Mouse (Mus musculus) mouse trophoblast stem cell (cell line): ENCODE results near the gene Pdp2.
"Not testable (repeated sequence)": the region's sequence is repeated elsewhere in the genome, so short reads cannot be mapped to it uniquely, and the experiment has no call there.

Experiments used
- in situ Hi-C, 2 experiments: fragments of 300-500 bp; cut with MseI, MboI; formaldehyde crosslinking; loops; 2 replicates in 1 of 2; 3 replicates in 1 of 2; pipeline ENCODE4 v1.15.1; 2025

Pdp2 gene

DNA sequence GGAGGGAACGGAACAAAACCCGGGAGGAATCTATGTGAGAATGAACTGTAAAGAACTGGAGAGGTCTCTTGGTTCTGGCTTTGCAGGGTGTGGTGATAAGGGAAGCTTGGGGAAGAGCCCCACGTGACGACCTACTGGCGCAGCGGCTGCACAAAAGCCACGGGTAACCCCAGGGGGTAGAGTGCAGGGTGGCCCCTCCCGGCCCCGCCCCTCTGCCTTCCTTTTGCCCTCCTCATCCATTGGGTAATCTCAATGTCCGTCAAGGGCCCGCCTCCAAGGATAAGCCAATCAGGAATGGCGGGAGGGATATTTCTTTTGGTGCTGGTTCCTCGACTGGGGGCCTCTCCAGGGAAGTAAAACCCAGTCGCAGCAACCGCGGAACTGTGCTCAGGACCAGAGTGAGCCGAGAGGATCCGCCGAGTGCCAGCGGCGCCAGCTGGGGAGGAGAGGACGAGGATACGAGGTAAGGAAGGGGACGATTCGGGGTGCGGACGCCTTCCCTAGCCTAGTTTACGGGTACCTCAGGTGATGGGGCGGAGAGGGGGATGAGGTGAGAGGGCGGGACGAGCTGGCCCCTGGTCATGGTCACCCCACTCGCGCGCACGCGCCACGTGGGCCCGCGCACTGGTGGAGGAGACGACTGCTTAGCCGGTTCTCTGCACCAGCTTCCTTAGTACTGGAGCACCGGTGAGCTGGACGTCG is at the start of gene Pdp2:
Pdp2 (plus strand) TSS at position 319 of the 702 bp plus-strand sequence.
- in situ Hi-C loops: no loop called here

DNA sequence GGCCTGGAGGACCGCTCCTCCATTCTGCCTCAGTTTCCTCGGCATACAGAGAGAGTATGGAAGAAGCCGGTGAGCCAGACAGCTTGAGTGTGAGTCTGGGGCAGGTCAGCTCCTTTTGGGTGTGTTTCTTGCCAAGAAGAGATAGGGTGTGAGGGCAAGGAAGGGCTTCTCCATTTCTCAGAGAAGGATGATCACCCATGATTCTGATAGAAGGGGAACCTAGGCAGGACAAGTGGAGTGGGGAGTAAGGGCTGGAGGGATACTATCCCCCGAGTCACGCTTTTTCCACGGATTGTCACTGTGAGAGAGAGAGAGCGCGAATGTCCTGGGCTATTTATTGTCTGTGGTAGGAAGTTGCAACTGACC is 49.8 kb upstream of the Pdp2 start:
- in situ Hi-C loops: no loop called here

DNA sequence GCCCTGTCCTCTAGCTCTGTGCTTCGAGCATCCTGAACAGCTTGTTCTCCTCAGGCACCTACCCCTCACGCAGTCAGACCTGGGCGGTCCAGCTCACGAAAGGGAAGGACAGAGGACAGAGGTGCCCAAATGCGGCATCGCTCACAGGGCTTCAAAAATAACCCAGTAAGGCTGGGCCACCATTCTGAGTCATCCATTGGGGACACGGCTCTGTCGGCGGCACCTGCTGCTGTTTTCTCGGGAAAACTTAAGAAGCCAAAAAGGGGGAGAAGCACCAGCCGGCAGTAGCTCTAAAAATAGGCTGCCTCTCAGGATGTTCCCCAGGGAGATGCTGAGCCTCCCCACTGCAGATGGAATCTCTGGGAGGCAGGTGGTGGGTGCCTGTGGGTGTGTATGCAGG is 49.1 kb upstream of the Pdp2 start:
- in situ Hi-C loops: no loop called here

DNA sequence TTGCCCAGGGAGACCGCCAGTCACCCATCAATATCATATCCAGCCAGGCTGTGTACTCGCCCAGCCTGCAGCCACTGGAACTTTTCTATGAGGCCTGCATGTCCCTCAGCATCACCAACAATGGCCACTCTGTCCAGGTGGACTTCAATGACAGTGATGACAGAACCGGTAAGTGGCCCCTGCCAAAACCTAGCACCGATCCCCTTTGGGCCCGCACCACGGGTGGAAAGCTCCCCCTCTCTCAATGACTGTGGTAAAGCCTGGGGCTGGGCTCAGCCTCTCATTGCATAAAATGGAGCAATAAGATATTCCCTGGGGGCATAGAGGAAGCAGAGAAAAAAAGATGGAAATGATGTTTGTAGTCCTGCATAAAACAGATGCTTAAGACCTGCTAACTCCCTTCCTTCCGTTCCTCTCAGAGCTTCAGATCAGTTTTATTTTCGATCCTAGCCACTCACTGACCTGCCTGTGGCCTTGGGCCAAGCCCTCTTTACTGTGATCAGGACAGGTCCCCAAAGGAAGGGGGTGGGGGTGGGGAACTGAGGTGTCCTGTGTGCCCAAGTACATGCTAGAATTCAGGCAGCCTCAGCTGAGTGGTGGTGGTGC is 47.7 kb upstream of the Pdp2 start:
- in situ Hi-C loops: no loop called here

DNA sequence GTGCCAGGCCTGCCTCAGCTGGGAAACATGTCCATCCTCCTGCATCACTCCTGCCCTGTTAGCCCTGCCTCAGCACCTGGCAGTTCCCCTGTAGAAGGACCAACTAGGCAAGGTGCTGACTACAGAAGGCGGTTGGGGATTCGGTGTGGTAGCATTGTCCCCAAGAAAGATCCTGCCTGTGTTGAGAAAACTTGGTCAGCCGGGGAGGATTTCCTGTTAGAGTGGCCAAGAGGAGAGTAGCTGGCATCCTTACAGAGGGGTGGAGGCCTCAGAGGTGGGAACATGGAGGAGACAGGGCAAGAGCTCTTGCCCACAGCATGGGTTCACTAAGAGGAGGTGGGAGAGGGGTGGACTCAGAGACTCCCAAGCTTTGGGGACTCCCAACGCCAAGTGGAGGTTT is 36.1 kb upstream of the Pdp2 start:
- in situ Hi-C loops: no loop called here

DNA sequence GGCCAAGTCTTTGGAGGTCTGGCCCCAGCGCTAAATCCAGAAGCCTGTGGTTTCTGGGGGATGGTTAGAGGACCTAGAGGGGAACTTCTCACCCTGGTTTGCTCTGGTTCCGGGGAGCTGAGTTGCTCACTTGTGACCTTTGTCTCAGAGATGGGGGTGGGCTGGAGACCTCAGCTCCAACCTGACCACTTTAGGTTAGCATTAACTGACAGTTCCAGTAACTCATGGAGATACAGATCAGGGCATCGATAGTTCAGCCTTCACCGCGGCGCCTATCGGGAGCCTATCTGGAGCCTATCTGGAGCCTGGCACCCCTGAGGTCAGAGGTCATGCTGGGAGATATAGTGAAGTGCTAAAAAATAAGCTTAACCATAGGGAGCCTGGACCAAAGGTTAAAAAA is 34.0 kb upstream of the Pdp2 start:
- in situ Hi-C loops: no loop called here

DNA sequence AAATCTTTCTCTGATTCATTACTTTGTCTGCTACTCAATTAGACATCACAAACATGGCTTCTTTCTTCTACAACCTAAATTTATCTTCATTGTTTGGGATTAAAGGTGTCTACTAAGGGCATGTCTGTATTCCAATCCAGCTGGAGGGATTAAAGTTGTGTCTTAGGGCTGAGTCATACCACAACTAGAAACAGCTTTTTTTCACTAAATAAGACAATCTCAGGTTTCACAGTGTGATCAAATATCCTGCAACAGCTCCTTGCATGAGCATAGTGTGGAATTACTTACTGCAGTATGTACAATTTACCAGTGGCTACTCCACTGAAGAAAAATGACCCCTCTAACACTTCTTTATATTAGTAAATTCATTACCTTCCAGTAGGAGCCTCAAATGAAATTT is 30.5 kb upstream of the Pdp2 start:
- in situ Hi-C loops: no loop called here

DNA sequence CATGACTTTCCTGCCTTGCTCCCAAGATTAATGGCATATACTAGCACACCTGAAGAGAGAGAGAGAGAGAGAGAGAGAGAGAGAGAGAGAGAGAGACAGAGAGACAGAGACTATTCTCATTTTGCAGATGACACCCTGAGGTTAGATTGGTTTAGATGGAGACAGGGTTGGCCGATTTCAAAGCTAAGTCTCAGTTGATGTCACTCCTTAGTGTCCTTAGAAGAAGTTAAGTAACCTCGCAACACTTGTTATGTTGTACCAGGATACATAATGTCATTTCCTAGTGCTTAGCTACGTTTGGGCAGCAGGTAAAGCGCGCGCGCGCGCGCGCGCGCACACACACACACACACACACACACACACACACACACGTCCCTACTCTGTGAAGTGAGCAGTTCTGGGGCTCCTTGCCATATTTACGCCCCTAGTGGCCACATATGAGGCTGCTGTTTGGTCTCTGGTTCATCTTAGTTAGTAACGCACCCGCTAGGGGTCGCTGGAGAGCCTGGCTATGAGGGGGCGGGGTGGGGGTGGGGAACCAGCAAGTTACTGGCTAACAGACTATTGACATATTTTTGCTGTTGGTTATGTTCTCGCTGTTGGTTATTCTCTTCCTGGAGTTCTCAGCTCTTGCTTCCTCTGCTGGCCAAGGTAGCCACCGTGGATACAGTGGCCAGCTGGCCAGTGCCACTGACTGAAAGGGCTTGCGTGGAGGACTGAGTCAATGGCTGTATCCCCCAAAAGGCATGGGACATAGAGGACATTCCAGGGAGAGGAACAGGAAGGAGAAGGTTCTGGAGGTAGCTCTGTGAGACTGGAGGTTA is 26.4 kb upstream of the Pdp2 start:
- in situ Hi-C loops: no loop called here

DNA sequence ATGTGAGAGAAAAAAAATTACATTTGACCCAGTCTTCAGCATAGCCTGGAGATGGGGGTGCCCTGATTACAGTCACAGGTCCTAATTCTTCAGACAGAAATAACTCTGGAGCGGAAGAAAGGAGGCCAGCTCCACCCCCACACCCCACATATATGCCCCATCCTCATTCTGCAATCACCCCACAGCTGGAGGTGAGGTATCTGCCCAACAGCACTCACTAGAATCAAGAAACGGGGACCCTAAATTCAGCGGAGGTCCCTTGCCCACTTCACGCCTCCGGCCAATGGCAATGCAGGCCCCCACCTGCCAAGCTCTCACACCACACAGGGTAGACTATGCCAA is 25.8 kb upstream of the Pdp2 start:
- in situ Hi-C loops: no loop called here

DNA sequence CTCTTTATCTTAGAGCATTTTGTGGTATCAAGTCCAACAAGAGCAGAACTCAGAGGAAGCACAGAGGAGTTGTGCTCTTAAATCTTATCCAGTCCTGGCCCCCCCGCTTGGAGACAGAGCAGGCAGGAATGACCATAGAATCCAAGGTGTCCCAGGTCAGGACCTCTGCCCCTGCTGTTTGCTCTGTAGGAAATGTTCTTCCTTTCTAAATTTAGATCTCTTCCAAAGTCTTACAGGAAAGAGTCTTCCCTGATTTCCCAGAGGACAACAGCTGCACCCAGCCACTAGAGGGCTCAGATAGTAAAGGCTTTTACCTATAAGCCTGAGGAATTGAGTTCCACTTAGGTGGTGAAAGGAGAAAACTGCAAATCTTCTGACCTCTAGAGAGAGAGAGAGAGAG is 21.7 kb upstream of the Pdp2 start:
- in situ Hi-C loops: no loop called here

DNA sequence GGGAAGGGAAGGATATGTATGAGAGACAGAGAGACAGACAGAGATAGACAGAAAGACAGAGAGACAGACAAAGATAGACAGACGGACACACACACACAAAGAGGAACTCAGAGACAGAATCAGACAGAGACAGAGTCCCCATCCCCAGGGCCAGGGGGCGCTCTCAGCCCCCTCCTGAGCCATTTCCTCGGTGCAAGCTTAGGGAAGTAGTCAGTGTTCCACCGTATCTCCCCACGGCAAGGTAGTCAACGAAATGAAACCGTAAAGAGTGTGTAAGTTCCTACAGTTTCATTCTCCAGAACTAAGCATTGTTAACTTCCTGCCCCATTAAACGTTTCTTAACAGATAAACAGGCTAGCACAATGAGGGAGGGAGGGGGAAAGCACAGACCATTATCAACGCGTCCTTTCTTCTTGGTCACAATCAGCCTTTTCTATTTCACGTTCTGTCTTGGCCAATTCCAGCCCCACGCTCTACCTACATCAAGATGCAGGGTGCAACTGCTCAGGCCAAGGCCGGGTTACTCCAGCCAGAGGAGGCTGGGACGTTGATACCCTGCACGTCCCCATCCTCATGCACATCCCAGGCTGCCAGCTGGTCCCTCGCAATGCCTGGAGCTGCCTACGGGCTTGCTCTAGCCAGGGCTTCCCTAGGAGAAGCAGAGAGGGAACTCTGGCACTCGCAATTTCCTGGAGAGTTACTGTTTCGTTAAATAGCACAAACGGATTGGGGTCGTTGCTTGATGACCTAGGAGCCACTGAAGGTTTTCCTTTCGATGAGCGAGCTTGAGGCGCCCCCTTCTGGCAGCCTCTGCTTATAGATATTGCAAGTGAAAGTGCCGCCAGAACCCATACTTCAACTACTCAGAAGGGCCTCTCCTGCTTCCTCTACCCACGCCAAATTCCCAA is 20.6 kb upstream of the Pdp2 start:
- in situ Hi-C loops: no loop called here

DNA sequence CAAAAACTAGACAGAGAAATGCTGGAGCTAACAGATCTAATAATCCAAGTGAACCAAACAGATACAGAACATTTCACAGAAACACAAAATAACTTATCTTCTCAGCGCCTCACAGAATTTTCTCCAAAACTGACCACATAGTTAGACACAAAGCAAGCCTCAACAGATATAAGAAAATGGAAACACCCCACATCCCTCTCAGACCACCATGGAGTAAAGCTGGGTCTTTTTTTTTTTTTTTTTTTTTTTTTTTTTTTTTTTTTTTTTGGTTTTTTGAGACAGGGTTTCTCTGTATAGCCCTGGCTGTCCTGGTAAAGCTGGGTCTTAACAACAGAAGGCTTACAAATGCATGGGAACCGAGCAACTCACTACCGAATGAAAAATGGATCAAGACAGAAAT is 14.4 kb upstream of the Pdp2 start:
- in situ Hi-C loops: no loop called here

DNA sequence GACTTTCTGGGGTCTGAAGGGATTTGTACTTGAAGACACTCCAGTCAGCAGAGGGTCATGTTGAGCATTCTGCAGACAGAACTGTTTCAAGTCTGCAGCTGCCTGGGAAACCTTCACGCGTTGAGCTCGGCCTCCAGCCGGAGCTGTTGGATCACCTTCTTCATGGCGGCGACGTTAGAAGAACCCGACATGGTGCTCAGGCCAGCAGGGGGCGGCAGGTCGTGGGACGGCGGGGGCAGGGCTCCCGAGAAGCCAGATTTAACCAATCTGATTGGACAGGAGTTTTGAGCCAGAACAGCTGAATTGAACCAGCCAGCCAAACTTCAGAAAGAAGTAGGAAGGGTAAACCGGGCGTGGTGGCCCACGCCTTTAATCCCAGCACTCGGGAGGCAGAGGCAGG is 13.6 kb upstream of the Pdp2 start:
- in situ Hi-C loops: not testable (repeated sequence)

DNA sequence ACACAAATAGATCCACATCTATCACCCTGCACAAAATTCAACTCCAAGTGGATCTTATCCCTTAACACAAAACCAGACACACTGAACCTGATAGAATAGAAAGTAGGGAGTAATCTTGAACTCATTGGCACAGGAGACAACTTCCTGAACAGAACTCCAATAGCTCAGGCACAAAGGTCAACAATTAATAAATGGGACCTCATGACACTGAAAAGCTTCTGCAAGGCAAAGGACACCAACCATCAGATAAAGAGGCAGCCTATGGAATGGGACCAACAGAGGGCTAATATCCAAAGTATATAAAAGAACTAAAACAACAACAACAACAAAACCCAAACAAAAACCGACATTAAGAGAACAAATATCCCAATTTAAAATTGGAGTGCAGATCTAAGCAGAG is 6.7 kb upstream of the Pdp2 start:
- in situ Hi-C loops: no loop called here

DNA sequence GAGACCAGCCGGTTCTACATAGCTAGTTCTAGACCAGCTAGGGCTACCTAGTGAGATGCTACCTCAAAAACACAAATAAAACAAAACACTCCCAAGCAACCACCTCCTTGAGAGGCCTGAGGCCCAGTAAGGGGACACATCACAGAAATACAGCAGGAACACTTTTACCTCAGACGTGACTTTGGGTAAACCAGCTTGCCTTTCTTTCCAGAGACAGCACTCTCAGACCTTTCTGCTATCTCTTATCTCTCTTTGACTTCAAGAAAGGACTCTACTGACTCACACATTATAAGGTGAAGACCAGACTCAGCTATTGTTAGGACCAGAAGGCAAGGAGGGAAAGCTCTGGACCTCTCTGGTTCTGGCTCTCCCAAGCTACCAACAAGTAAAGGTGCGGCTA is 967 bp upstream of the Pdp2 start:
- in situ Hi-C loops: no loop called here

DNA sequence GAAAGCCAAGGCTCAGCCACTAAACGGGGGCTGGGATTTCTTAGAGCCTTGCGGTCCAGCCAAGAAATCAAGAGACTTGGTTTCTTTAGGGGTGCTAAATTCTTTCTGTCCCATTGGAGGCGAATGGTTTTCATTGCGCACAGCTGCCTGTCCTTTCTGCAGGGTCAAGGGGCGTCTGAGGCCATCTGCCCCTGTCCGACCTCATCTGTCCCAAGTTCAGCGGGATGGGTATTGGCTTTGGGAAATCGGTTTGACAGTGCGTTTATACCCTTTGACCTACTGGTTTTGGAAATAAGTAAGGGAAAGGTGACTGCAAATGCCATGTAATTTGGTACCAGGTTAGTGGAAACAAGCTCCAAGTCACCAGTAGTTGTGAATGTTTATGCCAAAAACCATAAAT is 605 bp downstream of the Pdp2 start:
- in situ Hi-C loops: no loop called here

DNA sequence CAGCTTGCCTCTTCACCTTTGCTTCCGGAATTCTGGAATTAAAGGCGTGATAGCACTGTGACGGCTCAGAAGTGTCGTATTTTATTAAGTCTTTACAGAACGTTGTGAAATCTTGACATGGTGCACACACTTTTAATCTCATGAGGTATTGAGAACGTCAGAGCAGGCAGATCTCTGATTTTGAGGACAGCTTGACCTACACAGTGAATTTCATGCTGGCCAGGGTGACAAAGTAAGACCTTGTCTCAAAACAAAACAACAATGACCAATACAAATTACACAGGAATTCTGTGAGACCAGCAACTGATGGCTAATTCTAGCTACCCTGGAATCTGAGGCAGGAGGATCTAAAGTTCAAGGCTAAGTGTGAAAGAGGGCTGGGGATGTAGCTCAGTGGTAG is 1.3 kb downstream of the Pdp2 start:
- in situ Hi-C loops: no loop called here

DNA sequence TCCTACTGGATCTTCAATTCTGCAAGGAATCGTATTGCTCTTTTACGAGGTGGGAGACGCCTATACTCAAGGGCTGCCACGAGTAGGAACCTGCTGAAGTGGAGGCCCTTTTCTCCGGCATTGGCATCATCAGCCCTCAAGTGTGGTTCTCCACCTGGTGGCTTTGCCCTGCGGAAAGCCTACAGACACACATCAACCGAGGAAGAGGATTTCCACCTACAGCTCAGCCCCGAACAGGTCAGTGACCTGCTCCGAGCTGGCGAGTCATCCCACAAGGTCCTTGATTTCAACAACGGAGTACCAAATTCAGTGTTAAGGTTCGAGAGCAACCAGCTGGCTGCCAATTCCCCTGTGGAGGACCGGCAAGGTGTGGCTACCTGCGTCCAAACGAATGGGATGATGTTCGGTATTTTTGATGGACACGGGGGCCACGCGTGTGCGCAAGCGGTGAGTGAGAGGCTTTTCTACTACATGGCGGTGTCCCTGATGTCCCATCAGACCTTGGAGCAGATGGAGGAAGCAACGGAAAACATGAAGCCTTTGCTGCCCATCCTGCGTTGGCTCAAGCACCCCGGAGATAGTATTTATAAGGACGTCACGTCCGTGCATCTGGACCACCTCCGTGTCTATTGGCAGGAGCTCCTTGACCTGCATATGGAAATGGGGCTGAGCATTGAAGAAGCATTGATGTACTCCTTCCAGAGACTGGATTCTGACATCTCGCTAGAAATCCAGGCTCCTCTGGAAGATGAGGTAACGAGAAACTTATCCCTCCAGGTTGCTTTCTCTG is 2.5 kb downstream of the Pdp2 start:
- in situ Hi-C loops: no loop called here

DNA sequence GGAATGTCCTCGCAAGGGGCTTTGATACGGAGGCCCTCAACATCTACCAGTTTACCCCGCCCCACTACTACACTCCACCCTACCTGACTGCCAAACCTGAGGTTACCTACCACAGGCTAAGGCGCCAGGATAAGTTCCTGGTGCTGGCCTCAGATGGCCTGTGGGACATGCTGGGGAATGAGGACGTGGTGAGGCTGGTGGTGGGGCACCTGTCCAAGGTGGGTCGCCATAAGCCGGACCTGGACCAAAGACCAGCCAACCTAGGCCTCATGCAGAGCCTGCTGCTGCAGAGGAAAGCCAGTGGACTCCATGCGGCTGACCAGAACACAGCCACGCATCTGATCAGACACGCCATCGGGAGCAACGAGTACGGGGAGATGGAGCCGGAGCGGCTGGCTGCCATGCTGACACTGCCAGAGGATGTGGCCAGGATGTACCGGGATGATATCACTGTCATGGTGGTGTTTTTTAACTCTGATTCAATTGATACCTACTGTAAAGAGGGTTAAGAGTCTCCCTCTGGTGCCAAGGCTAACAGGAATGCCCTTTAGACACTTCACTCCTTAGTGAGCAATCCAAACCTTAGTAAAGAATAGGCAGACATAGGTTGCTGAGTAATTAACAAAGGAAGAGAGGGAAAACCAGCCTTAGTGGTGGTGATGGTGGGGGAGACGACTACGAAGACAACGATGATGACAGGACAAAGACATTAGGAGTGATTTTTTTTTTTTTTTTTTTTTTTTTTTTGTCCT is 3.5 kb downstream of the Pdp2 start:
- in situ Hi-C loops: no loop called here

DNA sequence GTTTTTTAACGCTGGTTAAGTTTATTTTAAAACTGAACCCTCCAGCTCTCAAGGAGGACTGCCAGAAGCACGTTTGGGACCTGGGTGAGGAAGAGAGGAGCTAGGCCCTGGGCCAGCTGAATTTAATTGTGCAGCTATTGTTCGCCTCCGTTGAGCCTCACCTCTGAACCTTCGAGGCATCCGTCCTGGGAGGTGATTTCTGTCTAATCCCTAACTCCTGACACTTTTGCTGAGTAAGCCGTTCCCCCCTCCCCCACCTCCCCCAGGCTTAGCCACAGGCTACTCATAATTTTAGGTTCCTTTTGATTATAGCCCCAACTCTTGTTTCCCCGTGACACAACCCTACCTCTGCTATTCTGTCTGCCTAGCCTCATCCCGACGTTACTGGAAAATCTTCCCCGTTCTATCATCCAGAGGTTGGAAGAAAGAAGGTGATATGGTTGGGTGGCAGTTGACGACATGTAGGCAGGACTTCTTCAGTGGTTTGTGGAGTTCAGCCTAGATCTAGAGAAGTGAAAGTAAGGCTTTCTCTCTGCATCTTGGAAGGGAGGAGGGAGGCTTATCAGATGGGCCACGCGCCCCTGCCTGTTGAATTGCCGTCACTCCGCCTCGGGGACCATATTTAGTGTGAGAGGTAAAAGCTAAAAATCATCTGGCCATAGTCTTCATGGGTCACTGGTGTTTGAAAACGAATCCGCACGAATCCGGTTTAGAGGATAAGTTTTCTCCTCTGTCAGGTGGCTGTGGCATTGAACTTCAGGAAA is 4.7 kb downstream of the Pdp2 start:
- in situ Hi-C loops: no loop called here
